Mouse (Mus musculus) right cerebral cortex, postnatal 10 days (tissue): Measurements from ENCODE around the gene Mamstr.
A peak's percentile ranks its signal among the peaks of the same experiment; 100 is the strongest.
"Not testable (repeated sequence)": the region's sequence is repeated elsewhere in the genome, so short reads cannot be mapped to it uniquely, and the experiment has no call there.

ENCODE experiments used
- DNase-seq, 2 experiments: peaks; one replicate each; pipeline ENCODE4 v3.0.0; 2021; ENCODE audit warnings: low spot score in 2 of 2

The Mamstr gene

GRCm38 (mm10) chr7:45649351-45649750, 9.6 kb downstream of the Mamstr start:
- no peak for DNase-seq

- DNase-seq: not testable (repeated sequence)
Observed at GRCm38 (mm10) chr7:45650484-45650883, 10.7 kb downstream of the Mamstr start.

- DNase-seq: no peak
Observed at GRCm38 (mm10) chr7:45654424-45655047, 14.8 kb downstream of the Mamstr start.

- no peak for DNase-seq
Observed at GRCm38 (mm10) chr7:45660746-45661478, 21.1 kb downstream of the Mamstr start.

- DNase-seq: not testable (repeated sequence)
Observed at GRCm38 (mm10) chr7:45661702-45662101, 21.9 kb downstream of the Mamstr start.

GRCm38 (mm10) chr7:45665303-45666138, 25.7 kb downstream of the Mamstr start:
- no peak for DNase-seq

DNA sequence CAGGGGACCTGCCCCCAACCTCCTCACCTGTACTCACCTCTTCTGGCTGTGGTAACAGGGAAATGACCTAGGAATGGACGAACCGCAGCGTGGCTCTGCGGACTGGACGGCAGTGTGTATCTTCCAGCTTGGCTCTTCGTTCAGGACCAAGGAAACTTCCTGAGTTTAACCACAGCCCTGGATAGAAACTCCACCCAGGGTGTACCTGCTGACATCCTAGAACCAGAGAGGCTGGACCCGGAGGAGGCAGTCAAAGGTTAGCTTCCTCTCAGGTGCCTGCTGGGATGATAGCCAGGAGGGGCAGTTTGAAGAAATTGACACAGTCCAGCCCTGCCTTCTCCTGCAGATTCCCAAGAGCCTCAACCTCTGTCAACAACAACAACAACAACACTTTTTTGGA, 26.4 kb downstream of the Mamstr start, which contains the start of gene Fut2:
TSS of gene Fut2 (minus strand) at position 234 of the 400 bp plus-strand sequence.
- no peak for DNase-seq

- DNase-seq: peak; percentile 64 to 75
Observed at GRCm38 (mm10) chr7:45667761-45668160, 28.0 kb downstream of the Mamstr start.

DNA sequence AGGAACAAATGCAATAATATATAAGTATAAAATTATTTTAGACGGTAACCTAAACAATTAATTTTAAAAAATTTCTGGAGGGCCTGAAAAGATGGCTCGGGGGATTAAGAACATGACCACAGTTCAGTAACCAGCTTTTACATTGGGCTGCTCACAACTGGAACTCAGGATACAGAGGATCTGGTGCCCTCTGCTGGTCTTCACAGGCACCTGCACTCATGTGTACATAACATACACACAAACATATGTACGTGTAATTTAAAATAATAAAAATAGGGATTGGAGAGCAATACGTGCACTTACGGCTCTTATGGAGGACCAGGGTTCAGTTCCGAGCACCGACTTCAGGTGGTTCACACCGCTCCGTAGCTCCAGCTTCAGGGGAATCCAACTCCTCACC, 29.1 kb downstream of the Mamstr start:
- DNase-seq: no peak

DNA sequence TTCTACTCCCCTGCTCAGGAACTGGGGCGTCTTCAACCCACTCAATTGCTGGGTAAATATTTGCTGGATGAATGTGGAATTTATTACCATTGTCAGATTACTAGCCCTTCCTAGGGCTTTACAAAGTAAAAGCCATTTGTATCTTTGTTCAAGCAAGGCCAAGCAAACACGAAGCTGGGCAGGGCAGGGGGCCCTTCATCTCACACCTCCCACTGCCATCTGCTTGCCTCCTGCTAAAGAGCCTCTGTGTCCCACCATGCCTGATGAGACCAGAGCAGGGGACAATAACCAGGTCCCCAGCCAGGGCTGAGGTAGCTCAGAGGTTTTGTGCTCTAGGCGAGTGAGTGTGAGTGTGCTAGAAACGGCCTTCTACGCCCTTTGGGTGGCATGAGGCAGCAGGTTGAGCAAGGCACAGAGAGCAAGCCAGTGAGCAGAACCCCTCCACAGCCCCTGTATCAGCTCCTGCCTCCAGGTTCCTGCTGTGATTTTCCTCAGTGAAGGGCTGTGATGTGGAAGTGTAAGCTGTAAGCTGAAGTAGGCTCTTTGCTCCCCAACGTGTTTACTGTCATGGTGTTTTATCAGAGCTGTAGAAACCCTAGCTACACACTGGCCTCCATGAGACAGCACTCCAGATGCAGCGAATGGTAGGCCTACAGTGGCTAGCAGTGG, 38.0 kb downstream of the Mamstr start:
- DNase-seq: no peak

- no peak for DNase-seq
Observed at GRCm38 (mm10) chr7:45678513-45678912, 38.7 kb downstream of the Mamstr start.

GRCm38 (mm10) chr7:45679966-45680621, 40.3 kb downstream of the Mamstr start:
- DNase-seq: no peak

DNA sequence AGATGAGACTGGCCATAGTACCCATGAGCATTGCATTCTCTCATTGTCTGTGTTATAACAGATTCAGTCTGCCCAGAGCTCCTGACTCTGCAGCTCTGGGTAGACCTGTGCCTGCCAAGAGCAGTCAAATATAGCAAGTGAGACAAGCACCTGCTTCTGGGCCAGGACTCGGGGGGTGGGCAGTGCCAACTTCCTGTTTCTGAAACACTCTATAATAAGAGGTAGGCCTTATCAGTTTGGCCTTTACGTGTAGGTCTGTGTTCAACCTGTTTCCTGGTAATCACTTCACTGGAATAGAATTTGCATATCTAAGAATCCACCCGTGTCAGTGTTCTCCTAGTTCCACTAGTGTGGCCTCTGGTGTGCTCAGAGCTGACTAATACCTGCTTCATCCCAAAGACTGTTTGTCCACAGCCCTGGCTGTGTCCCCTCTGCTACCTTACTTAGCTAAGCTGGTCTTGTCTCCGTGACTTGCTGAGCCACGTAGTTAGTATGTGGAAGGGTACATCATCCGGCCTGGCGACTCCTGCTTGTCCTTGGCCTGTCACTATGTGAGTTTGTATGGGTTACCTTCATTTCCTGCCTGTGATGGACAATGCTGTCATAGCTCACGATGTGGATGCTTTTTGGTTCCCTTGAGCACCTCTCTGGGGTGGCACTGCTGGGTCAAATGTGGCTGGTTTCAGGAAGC, 41.4 kb downstream of the Mamstr start:
- no peak for DNase-seq

GRCm38 (mm10) chr7:45682144-45683126, 42.7 kb downstream of the Mamstr start:
- DNase-seq: peak; percentile 89 to 92

- DNase-seq: no peak
Observed at GRCm38 (mm10) chr7:45683396-45684050, 43.7 kb downstream of the Mamstr start, which contains the start of gene Ntn5. Gene Ntn5, plus strand, starts transcription at chr7:45684022.

DNA sequence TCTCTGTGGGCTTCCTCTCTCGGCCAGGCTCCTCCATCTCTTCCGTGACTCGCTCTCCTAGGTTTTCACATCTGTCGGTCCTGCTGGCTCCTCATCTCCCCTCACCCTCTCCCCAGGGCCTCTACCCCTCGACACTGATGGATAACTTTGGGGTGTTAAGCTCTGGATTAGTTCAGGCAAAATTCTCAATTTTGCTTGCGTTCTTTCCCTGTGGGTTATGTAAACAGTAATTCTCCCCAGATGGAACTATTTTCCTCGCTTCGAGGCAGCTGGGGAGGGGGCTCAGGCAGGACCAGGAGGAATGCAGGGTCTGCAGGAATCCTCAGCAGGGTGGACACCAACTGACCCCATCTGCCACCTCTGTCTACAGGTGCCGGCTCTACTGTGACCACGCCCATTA, 46.0 kb downstream of the Mamstr start:
- DNase-seq: no peak

DNA sequence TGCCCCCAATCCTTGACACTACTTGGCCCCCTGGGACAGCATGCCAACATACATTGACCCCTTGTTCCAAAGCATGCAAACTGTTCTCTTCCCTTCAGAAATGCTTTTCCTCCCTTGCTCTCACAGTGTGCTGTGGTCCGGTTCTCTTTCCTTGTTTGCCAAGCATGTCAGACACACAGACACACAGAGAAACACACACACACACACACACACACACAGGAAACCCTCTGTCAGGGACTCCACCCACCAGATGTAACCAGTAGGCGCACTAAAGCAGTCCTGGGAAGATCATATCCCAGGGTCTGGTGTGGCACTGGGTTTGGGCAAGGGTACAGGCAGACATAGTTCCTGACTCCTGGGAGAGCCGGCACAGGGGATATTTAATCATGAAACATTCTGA, 47.1 kb downstream of the Mamstr start:
- no peak for DNase-seq

- no peak for DNase-seq
Observed at GRCm38 (mm10) chr7:45689099-45689498, 49.3 kb downstream of the Mamstr start.

DNA sequence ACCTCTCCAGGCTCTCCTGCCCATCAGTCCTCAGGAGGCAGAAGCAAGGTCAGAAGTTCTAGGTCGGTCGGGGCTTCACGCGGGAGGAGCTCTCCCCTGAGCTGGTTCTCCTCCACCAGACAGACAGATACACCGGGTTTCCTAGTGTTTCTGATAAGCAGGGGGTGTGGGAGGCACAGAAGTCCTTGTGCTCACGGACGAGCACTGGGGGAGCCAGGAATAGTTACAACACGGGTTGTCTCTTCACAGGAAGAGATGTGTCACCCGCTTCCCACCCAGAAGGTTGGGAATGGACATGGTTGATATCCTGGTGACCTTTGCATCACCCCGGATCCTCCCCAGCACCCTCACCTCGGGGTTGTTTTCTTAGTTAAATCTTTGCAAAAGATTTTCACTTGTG, 50.0 kb downstream of the Mamstr start:
- no peak for DNase-seq
